Mouse (Mus musculus) lung, adult 2 months (tissue): Measurements from ENCODE around the gene Astn2.

Source experiments
- CTCF ChIP-seq: fragments of 200-500 bp; IDR thresholded peaks from 2 replicates; pipeline ENCODE4 v1.5.1; 2011; ENCODE audit warnings: mild to moderate bottlenecking, low read length, control low read depth; ENCODE audit not compliant: insufficient read depth
- POLR2A ChIP-seq: fragments of 200-500 bp; IDR thresholded peaks from 2 replicates; pipeline ENCODE4 v1.6.1; 2011; ENCODE audit warnings: low read depth, mild to moderate bottlenecking, control low read depth, low read length, borderline replicate concordance; ENCODE audit errors: extremely low read depth

DNA sequence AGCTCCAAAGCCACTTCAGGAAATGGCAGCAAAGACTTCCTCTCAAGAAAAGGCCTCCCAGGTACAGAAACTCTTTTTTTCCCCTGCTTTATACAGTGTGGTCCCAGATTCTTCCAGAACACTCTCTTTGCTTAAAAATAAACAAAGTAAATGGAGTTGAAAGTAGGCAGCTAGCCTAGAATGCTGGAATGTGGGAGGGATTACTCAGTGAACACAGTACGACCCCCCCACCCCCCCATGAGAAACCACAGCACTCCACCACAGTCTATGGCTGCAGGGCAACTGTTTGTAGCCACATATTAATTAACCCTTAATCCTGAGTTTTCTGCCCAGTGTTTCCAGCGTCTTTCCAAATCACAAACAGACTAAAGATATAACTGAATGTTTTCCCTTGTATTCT, 25.8 kb downstream of the Astn2 start:
- TF ChIP-seq POLR2A (no peak), CTCF (no peak)
